Mouse (Mus musculus): ENCODE data around the gene Colec11.
A peak's percentile ranks its signal among the peaks of the same experiment; 100 is the strongest.

Colec11 gene

GRCm38 (mm10) chr12:28602259-28602658 is 20.9 kb downstream of the Colec11 start:
- DNase-seq (ENCODE audit: low spot score), result no peak

GRCm38 (mm10) chr12:28598526-28598991 is 24.6 kb downstream of the Colec11 start:
- no peak for DNase-seq (ENCODE audit: low spot score)

GRCm38 (mm10) chr12:28598110-28598509 is 25.1 kb downstream of the Colec11 start:
- DNase-seq (ENCODE audit: low spot score), result no peak

- no peak for DNase-seq (ENCODE audit: low spot score)
Measured at GRCm38 (mm10) chr12:28597699-28598098, 25.5 kb downstream of the Colec11 start.

GRCm38 (mm10) chr12:28596851-28597250 is 26.3 kb downstream of the Colec11 start:
- DNase-seq (ENCODE audit: low spot score), result no peak

GRCm38 (mm10) chr12:28590428-28590827 is 32.7 kb downstream of the Colec11 start:
- no peak for DNase-seq (ENCODE audit: low spot score)

- DNase-seq (ENCODE audit: low spot score), result peak; percentile 93
Measured at GRCm38 (mm10) chr12:28589090-28589868, 33.9 kb downstream of the Colec11 start.

- DNase-seq (ENCODE audit: low spot score), result no peak
Measured at GRCm38 (mm10) chr12:28587949-28588348, 35.2 kb downstream of the Colec11 start.

GRCm38 (mm10) chr12:28584036-28584435 is 39.1 kb downstream of the Colec11 start:
- no peak for DNase-seq (ENCODE audit: low spot score)

GRCm38 (mm10) chr12:28582423-28582822 is 40.8 kb downstream of the Colec11 start, which contains the start of gene Allc:
Gene Allc (minus strand): TSS chr12:28582523.
- no peak for DNase-seq (ENCODE audit: low spot score)

- peak; percentile 55 for DNase-seq (ENCODE audit: low spot score)
Measured at GRCm38 (mm10) chr12:28579132-28579531, 44.0 kb downstream of the Colec11 start.

GRCm38 (mm10) chr12:28578147-28578546 is 45.0 kb downstream of the Colec11 start:
- no peak for DNase-seq (ENCODE audit: low spot score)

GRCm38 (mm10) chr12:28575366-28576070 is 47.7 kb downstream of the Colec11 start:
- no peak for DNase-seq (ENCODE audit: low spot score)

GRCm38 (mm10) chr12:28572241-28572640 is 50.9 kb downstream of the Colec11 start:
- DNase-seq (ENCODE audit: low spot score), result no peak

GRCm38 (mm10) chr12:28552299-28552698 is 70.9 kb downstream of the Colec11 start, which contains the start of gene Dcdc2c:
Gene Dcdc2c (minus strand): TSS chr12:28552399.
- no peak for DNase-seq (ENCODE audit: low spot score)

- no peak for DNase-seq (ENCODE audit: low spot score)
Measured at GRCm38 (mm10) chr12:28551775-28552174, 71.4 kb downstream of the Colec11 start.

GRCm38 (mm10) chr12:28548887-28549286 is 74.3 kb downstream of the Colec11 start:
- no peak for DNase-seq (ENCODE audit: low spot score)

Measured in embryo, embryonic 10 days (tissue).